Mouse (Mus musculus) Patski (cell line): ENCODE measurements around the gene Exoc3l4. TPM values are rescaled to one million over a fixed set of nuclear protein-coding genes. Genes with fewer than 3 reads are reported as not detected.

Experiments used
- ATAC-seq: fragments of 100-300 bp; one replicate; pipeline ENCODE4 v1.8.0; 2021
- CTCF ChIA-PET: fragments of 350-600 bp; sonication (Branson Sonifier 250); formaldehyde crosslinking; loops from one replicate; lab custom pipeline; 2022; ENCODE audit warnings: inconsistent platforms; lab: Charles Lee
- POLR2A ChIA-PET: fragments of 350-600 bp; sonication (Branson Sonifier 250); formaldehyde crosslinking; loops from one replicate; lab custom pipeline; 2022; ENCODE audit warnings: antibody characterized with exemption, inconsistent platforms; lab: Charles Lee
- DNase-seq: peaks from one replicate; pipeline ENCODE4 v3.0.0-alpha.2; 2011; ENCODE audit warnings: low read depth, low spot score
- H3K27me3 ChIP-seq: fragments of 371-371 bp; one replicate; pipeline ENCODE4 v1.5.1; 2021
- CTCF ChIP-seq: fragments of 100-300 bp; IDR thresholded peaks from one replicate; pipeline ENCODE4 v1.5.1; 2021
- in situ Hi-C: fragments of 300-500 bp; cut with MboI; formaldehyde crosslinking; loops from 3 replicates; pipeline ENCODE4 v1.11.1; 2018; ENCODE audit warnings: low pct_unique_long_range_greater_than_20kb, mixed read lengths
- polyA plus RNA-seq: library from polyadenylated mRNA; unstranded; gene quantifications from one replicate; pipeline ENCODE4 v1.2.3, GENCODE M21; 2021

Exoc3l4 gene
- polyA plus RNA-seq, 1 experiment from 2014 or later: 8.5 TPM

- ChIA-PET CTCF (interaction anchor here (0.7 to 3.6 kb wide), 9 partner anchors 9 to 59 kb away, joined by 3 to 31 read pairs (median 3); no protein-coding TSS in a partner anchor), POLR2A (interaction anchor here (0.6 to 0.7 kb wide), 2 partner anchors 19 to 140 kb away, joined by 3 read pairs; no protein-coding TSS in a partner anchor)
- in situ Hi-C loops: no loop called here
- peak; percentile 85 for TF ChIP-seq CTCF
- DNase-seq: no peak
- no peak for ATAC-seq
- no peaks in the 10 kb centered on the region for H3K27me3 ChIP-seq
These were observed 63.1 kb downstream of the Exoc3l4 start for GRCm38 (mm10) chr12:111479917-111480316.

Other genes starting within 250 kb of the Exoc3l4 start
- gene 4930595D18Rik, start 232.5 kb upstream of the Exoc3l4 start, polyA plus RNA-seq: not detected
- gene Amn, start 145.9 kb upstream of the Exoc3l4 start, polyA plus RNA-seq: 0.04 TPM
- 103 TPM for gene Cdc42bpb, start 39.3 kb upstream of the Exoc3l4 start, polyA plus RNA-seq
- not detected for gene Lbhd2, start 10.2 kb upstream of the Exoc3l4 start, polyA plus RNA-seq
- 57.5 TPM for gene Tnfaip2, start 25.5 kb downstream of the Exoc3l4 start, polyA plus RNA-seq
- gene Gm266, start 68.8 kb downstream of the Exoc3l4 start, polyA plus RNA-seq: 2.3 TPM
- 251 TPM for gene Eif5, start 121.0 kb downstream of the Exoc3l4 start, polyA plus RNA-seq
- 85.4 TPM for gene Mark3, start 157.5 kb downstream of the Exoc3l4 start, polyA plus RNA-seq